In the genomic region with DNA sequence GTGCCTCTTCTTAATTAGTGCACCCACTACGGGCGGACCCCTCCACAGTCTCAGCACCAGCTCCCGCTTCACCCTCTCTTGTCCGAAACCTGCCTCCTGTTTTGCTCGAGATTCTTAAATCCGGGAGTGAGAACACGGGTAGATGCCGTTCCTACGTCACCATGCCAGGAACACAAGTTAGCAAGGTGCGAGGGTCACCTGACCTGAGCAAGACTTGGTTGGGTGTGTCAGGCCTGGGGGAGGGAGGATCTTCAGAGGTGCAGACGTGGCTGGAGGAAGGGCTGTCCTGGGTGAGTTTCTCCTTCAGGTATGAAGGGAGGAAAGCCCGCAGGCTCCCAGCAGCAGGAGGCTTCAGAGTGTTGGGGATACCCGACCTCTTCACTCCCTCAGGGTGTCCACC, we compare ENCODE assay signal across 9 mouse cellular contexts. TPM values are rescaled to one million over a fixed set of nuclear protein-coding genes. Genes with fewer than 3 reads are reported as not detected.
A peak's percentile ranks its signal among the peaks of the same experiment; 100 is the strongest.
DNase-seq lines count a peak whose midpoint lies in the region; ATAC-seq and TF ChIP-seq lines count a peak whose summit lies in the region.
"Had no signal": no experiment of that assay in that cellular context is flagged by ENCODE, and none has a peak within 500 bp of the region (broad histone marks: within the 10 kb centered on the region; RNA-seq: fewer than 3 reads in every experiment).

A gene (plus strand): TSS at position 239 of the 400 bp plus-strand sequence.

- H3K4me3 ChIP-seq in kidney, embryonic 16.5 days (ENCODE audit: low read length), result no peak within 1 kb of the TSS
- no peak within 1 kb of the TSS for H3K4me3 ChIP-seq in hindbrain, postnatal 0 days (ENCODE audit: low read length)
- H3K4me3 ChIP-seq in midbrain, embryonic 11.5 days (ENCODE audit: low read depth, low read length), result no peak within 1 kb of the TSS

- WGBS in kidney, embryonic 16.5 days, result 24% methylated on average over 13 of the region's 13 CpGs
- 35% methylated on average over 13 of the region's 13 CpGs for WGBS in hindbrain, postnatal 0 days
- WGBS in midbrain, embryonic 11.5 days, result 26% methylated on average over 13 of the region's 13 CpGs

- no peaks in the 10 kb centered on the region for H3K27me3 ChIP-seq in kidney, embryonic 16.5 days (ENCODE audit: insufficient read depth, low read length)
- no peaks in the 10 kb centered on the region for H3K27me3 ChIP-seq in hindbrain, postnatal 0 days (ENCODE audit: insufficient read depth, low read length)
- no peaks in the 10 kb centered on the region; the same call in 1 of the 2 replicates for H3K27me3 ChIP-seq in midbrain, embryonic 11.5 days (ENCODE audit: control insufficient read depth, insufficient read depth, low read length)

- no peaks in the 10 kb centered on the region for H3K9me3 ChIP-seq in kidney, embryonic 16.5 days (ENCODE audit: low read length)
- no peaks in the 10 kb centered on the region for H3K9me3 ChIP-seq in hindbrain, postnatal 0 days (ENCODE audit: low read length)
- no peaks in the 10 kb centered on the region for H3K9me3 ChIP-seq in midbrain, embryonic 11.5 days (ENCODE audit: control insufficient read depth, low read length)

- no peak for TF ChIP-seq CTCF in hindbrain, postnatal 0 days (IDR thresholded peaks at IDR 0.05; ENCODE audit: low read depth)

- H3K36me3 ChIP-seq in kidney, embryonic 16.5 days (ENCODE audit: insufficient read depth, low read length), result no peaks in the 10 kb centered on the region
- H3K36me3 ChIP-seq in hindbrain, postnatal 0 days (ENCODE audit: insufficient read depth, low read length), result no peaks in the 10 kb centered on the region
- no peaks in the 10 kb centered on the region for H3K36me3 ChIP-seq in midbrain, embryonic 11.5 days (ENCODE audit: control insufficient read depth, insufficient read depth, low read length)

- DNase-seq in kidney, postnatal 14 days, result no peak
- no peak for DNase-seq in adrenal gland, postnatal 36 days
- DNase-seq in hindbrain, postnatal 0 days (ENCODE audit: low spot score), result no peak
- peak; percentile 82 for DNase-seq in midbrain, embryonic 11.5 days (ENCODE audit: low spot score, missing footprints)
- no peak for DNase-seq in urinary bladder, postnatal 25 days (ENCODE audit: low spot score)
- DNase-seq in urinary bladder, postnatal 36 days (ENCODE audit: low spot score in 2 of 2), result no peak
- no peak for DNase-seq in cerebellum, postnatal 4 days (ENCODE audit: low spot score in 2 of 2)

- H3K27ac ChIP-seq in kidney, embryonic 16.5 days (ENCODE audit: low read length), result no peak within 1 kb of the TSS
- H3K27ac ChIP-seq in hindbrain, postnatal 0 days, result no peak within 1 kb of the TSS
- H3K27ac ChIP-seq in midbrain, embryonic 11.5 days (ENCODE audit: low read depth, low read length), result no peak within 1 kb of the TSS
- H3K27ac ChIP-seq: macrophage had no signal

- H3K9ac ChIP-seq in kidney, embryonic 16.5 days (replicated peaks; ENCODE audit: low read length), result 0 out of 2 replicates have a peak within 1 kb of the TSS, but pooled peaks have one; percentile 9
- H3K9ac ChIP-seq in hindbrain, postnatal 0 days (replicated peaks; ENCODE audit: low read length), result 0 out of 2 replicates have a peak within 1 kb of the TSS, but pooled peaks have one; percentile 7
- no peak within 1 kb of the TSS for H3K9ac ChIP-seq in midbrain, embryonic 11.5 days (ENCODE audit: low read length)

- no peak within 1 kb of the TSS for H3K4me2 ChIP-seq in kidney, embryonic 16.5 days (replicated peaks; ENCODE audit: low read depth, low read length)
- H3K4me2 ChIP-seq in hindbrain, postnatal 0 days (ENCODE audit: low read depth, low read length), result no peak within 1 kb of the TSS
- H3K4me2 ChIP-seq in midbrain, embryonic 11.5 days, result no peak within 1 kb of the TSS

- peaks cover 24% of the 10 kb centered on the region for H3K4me1 ChIP-seq in kidney, embryonic 16.5 days (ENCODE audit: insufficient read depth, low read length)
- peaks cover 14% of the 10 kb centered on the region for H3K4me1 ChIP-seq in hindbrain, postnatal 0 days (ENCODE audit: insufficient read depth, low read length)
- peaks cover 11% of the 10 kb centered on the region for H3K4me1 ChIP-seq in midbrain, embryonic 11.5 days (ENCODE audit: control insufficient read depth, insufficient read depth, low read length)

- no peak for ATAC-seq in kidney, embryonic 16.5 days (ENCODE audit: low FRiP score, low TSS enrichment)
- ATAC-seq in hindbrain, postnatal 0 days, result no peak
- ATAC-seq in midbrain, embryonic 11.5 days (ENCODE audit: low FRiP score), result no peak

RNA-seq across cellular contexts. Expression of the gene that starts here (rescaled TPM):
- polyA plus RNA-seq in kidney, embryonic 16.5 days (2015; fragmentation: Nextera tagmentation; extraction: Ambion mirVana), result 16.9 and 17.3 TPM in 2 replicates
- 10 to 100 TPM; 17.7 to 18.0 TPM for total RNA-seq in adrenal gland, postnatal 36 days (2021)
- 133 and 134 TPM in 2 replicates for total RNA-seq in hindbrain, postnatal 0 days (2014; rRNA removed)
- polyA plus RNA-seq in hindbrain, postnatal 0 days (2015; fragmentation: Nextera tagmentation; extraction: Ambion mirVana), result 23.2 and 25.4 TPM in 2 replicates
- 11.2 and 14.0 TPM in 2 replicates for polyA plus RNA-seq in midbrain, embryonic 11.5 days (2014; fragmentation: Nextera tagmentation; extraction: Ambion mirVana)
